ENCODE assay signal across 10 mouse cellular contexts in genomic region chr17:86505183-86505631, GRCm38 (mm10). TPM values are rescaled to one million over a fixed set of nuclear protein-coding genes. Genes with fewer than 3 reads are reported as not detected.
DNase-seq lines count a peak whose midpoint lies in the region; ATAC-seq lines count a peak whose summit lies in the region.
"Had no signal": no experiment of that assay in that cellular context is flagged by ENCODE, and none has a peak within 500 bp of the region (broad histone marks: within the 10 kb centered on the region; RNA-seq: fewer than 3 reads in every experiment).

Gene Gm10309, minus strand, starts transcription at chr17:86505232.

- ATAC-seq in forebrain, embryonic 16.5 days, result no peak
- no peak for ATAC-seq in CD4-positive, CD25-positive, alpha-beta regulatory T cell, adult 4 months

- no peaks in the 10 kb centered on the region for H3K9me3 ChIP-seq in forebrain, embryonic 16.5 days (ENCODE audit: control insufficient read depth, low read length)
- H3K9me3 ChIP-seq: hindbrain, embryonic 15.5 days had no signal

- no peak within 1 kb of the TSS for H3K27ac ChIP-seq in forebrain, embryonic 16.5 days (ENCODE audit: low read length)
- H3K27ac ChIP-seq: hindbrain, embryonic 15.5 days had no signal

- no peaks in the 10 kb centered on the region for H3K36me3 ChIP-seq in forebrain, embryonic 16.5 days (ENCODE audit: control insufficient read depth, insufficient read depth)
- H3K36me3 ChIP-seq: hindbrain, embryonic 15.5 days had no signal

- no peak within 1 kb of the TSS for H3K4me2 ChIP-seq in forebrain, embryonic 16.5 days (ENCODE audit: low read length)
- H3K4me2 ChIP-seq: hindbrain, embryonic 15.5 days had no signal

- 93% methylated on average over 8 of the region's 8 CpGs for WGBS in forebrain, embryonic 16.5 days

- DNase-seq in kidney, adult 9 months, result peak; percentile 22
- DNase-seq in kidney, postnatal 4 days, result no peak
- DNase-seq in cerebellum, adult 11 months, result peak; percentile 74
- DNase-seq in heart, postnatal 36 days, result peak; percentile 72 to 74
- peak; percentile 45 for DNase-seq in right cerebral cortex, adult 18-20 months
- DNase-seq in thymus, postnatal 14 days, result no peak

- no peaks in the 10 kb centered on the region for H3K27me3 ChIP-seq in forebrain, embryonic 16.5 days (replicated peaks; ENCODE audit: control insufficient read depth, insufficient read depth, low read length)
- H3K27me3 ChIP-seq: hindbrain, embryonic 15.5 days had no signal

- intact Hi-C loops in heart, postnatal 36 days (cut with DNase I), result loop anchor here (2.0 kb wide), 1 partner anchor 26 kb away; no protein-coding TSS in a partner anchor

- no peaks in the 10 kb centered on the region for H3K4me1 ChIP-seq in forebrain, embryonic 16.5 days (replicated peaks; ENCODE audit: control insufficient read depth, insufficient read depth, low read length)

- no peak within 1 kb of the TSS for H3K9ac ChIP-seq in forebrain, embryonic 16.5 days (replicated peaks; ENCODE audit: low read depth, low read length)
- H3K9ac ChIP-seq: hindbrain, embryonic 15.5 days had no signal

- no peak within 1 kb of the TSS for H3K4me3 ChIP-seq in forebrain, embryonic 16.5 days (replicated peaks; ENCODE audit: low read length)
- H3K4me3 ChIP-seq: hindbrain, embryonic 15.5 days had no signal

RNA-seq across cellular contexts. Expression of gene Gm10309, which starts in this region (rescaled TPM):
- total RNA-seq in heart, postnatal 36 days (2021), result under 1 TPM in 1 of 2 experiments, not detected in 1; 0.16 TPM
- polyA plus RNA-seq in forebrain, embryonic 16.5 days (2015; fragmentation: Nextera tagmentation; extraction: Ambion mirVana), result 0.40 and 1.2 TPM in 2 replicates
- under 1 TPM; 0.41 to 0.90 TPM for polyA plus RNA-seq in CD4-positive, CD25-positive, alpha-beta regulatory T cell, adult 4 months (2017; shearing (Covaris generic))
- polyA plus RNA-seq: cortical plate, adult 2 months had no signal

Comparison
In these comparisons a context has a peak if more than half of its experiments do, and no peak if none do; other contexts are left out.
1. DNase-seq: peak in kidney, adult 9 months (single experiment), cerebellum, adult 11 months (single experiment) and right cerebral cortex, adult 18-20 months (single experiment); none in kidney, postnatal 4 days (0 of 2) and thymus, postnatal 14 days (single experiment).
2. Peak in DNase-seq in heart, postnatal 36 days; RNA of the gene not detected or under 1 TPM.